Mouse (Mus musculus) v-Abl transformed pro-B cells (cell line): ENCODE data around the gene Gm17374.
"Not testable (repeated sequence)": the region's sequence is repeated elsewhere in the genome, so short reads cannot be mapped to it uniquely, and the experiment has no call there.

Experiments
- in situ Hi-C, 2 experiments: fragments of 400-800 bp; cut with MboI; formaldehyde crosslinking; loops; one replicate each; pipeline ENCODE4 v1.15.1; 2025; ENCODE audit not compliant: unreplicated experiment in 2 of 2

The Gm17374 gene

GRCm38 (mm10) chr2:140151743-140152142 is at the start of gene Gm17374:
Gene Gm17374, plus strand, starts transcription at chr2:140152043.
- in situ Hi-C loops, result loop anchor here (10.0 kb wide), 1 partner anchor 767 kb away; no protein-coding TSS in a partner anchor

DNA sequence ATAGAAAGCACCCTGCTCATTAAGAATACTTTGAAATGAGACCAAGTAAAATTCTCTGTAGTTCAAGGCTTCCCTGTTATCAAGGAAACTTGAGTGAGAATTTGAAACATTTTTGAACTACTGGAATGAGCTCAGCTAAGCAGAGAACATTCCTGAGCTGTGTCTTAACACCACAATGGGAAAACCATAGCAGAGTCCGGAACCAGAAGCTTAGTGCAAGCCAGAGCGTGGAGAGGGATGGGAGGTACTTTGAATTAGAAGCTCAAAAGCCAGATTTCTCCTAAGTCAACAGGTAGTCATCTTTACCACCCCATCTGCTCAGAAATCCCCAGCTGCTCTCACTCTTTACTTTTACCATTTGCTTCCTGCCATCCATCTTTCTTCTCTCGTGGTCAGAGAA is 46.9 kb upstream of the Gm17374 start:
- in situ Hi-C loops, result no loop called here

DNA sequence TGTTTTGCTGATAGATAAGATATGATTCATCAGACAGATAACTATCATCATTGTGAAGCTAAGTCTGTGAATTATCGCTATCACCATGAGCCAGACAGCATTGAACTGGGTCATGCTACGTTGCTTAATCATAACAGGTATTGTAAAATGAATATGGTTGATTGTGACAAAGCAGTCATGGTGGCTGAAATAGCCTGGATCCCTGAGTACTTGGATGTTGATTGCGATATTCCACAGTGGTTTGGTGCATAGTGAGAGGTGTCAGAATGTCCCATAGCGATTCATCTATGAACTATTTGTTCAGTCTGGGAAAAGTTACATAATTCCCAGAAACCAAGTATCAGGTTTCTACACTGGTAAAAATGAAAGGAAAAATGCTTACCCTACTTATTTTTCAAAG is 44.2 kb upstream of the Gm17374 start:
- in situ Hi-C loops, result no loop called here

GRCm38 (mm10) chr2:140108945-140109344 is 42.9 kb upstream of the Gm17374 start:
- in situ Hi-C loops, result no loop called here

DNA sequence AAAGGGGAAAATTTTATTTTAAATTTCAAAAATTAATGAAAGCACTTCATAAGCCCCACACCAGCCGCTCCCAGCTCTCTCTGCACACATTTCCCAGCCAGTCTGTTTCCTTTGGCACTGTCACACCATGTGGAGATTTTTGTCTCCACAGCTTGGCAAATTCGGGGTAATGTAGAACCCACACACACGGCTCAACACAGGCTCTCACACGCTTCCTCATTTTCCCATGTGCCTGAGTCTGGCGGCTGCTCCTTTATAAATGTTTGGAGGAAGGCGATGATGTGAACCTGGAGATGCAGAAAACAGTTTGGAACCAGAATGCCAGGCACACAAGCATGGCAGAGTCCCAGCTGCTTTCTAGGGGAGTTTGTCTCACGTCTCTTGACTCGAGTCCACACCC is 38.0 kb upstream of the Gm17374 start:
- in situ Hi-C loops, result no loop called here

DNA sequence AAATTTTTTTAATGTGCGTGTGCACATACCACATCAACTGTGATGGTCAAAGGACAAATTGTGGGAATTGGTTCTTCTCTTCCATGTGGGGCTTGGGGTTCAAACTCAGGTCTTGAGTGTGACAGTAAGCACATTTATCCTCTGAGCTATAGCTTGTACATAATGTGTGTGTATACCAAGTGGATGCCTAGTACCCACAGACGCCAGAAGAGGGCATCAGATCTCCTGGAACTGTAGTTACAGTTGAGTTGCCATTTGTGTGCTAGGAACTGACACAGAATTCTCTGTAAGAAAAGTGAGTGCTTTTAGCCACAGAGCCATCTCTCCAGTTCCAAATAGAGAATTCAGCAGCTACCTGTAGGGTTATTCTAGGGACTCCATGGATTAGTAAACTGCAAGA is 26.3 kb upstream of the Gm17374 start:
- in situ Hi-C loops, result no loop called here

- in situ Hi-C loops, result loop anchor here (5.0 to 10.0 kb wide), 3 partner anchors 382 to 774 kb away; no protein-coding TSS in a partner anchor
These were observed 7.4 kb downstream of the Gm17374 start for GRCm38 (mm10) chr2:140159186-140159730.

DNA sequence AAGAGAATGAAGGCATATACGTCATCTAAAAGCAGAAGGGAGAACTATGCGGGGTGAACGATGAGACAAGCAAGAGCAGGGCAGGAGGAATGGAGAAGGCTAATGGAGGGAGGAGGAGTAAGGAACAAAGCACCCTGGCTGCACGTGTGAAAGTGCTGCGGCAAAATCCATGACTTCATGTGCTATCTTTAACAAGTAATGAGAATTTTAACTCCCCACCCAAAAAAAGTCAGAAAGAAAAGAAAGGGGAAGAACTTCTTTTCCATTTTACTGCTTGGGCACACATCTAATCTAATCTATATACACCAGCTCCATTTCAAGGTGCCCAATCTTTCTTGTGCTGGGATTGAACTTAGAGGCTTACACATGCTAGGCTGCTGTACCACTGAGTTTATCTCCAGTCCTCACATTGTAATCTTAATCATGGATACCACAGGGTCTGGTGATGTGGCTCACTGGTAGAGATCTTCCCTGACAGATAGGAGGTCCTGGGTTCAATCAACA is 11.6 kb downstream of the Gm17374 start:
- in situ Hi-C loops, result no loop called here

DNA sequence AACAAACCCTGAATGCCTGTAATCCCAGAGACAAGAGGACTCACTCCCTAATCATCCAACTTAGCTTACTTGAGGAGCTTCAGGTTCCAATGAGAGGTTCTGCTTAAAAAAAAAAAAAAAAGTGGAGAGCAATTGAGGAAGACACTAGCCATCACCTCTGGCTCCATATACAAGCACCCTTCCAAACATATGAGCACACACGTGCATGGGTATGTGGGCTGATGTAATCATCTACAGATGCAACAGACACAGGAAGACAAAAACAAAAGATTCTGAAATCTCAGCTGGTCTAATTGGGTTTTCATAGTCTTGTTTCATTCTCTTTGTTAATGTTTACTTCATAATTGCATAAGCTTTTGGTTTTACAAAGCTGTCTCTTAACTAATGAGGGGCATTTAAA is 17.2 kb downstream of the Gm17374 start:
- in situ Hi-C loops, result no loop called here

DNA sequence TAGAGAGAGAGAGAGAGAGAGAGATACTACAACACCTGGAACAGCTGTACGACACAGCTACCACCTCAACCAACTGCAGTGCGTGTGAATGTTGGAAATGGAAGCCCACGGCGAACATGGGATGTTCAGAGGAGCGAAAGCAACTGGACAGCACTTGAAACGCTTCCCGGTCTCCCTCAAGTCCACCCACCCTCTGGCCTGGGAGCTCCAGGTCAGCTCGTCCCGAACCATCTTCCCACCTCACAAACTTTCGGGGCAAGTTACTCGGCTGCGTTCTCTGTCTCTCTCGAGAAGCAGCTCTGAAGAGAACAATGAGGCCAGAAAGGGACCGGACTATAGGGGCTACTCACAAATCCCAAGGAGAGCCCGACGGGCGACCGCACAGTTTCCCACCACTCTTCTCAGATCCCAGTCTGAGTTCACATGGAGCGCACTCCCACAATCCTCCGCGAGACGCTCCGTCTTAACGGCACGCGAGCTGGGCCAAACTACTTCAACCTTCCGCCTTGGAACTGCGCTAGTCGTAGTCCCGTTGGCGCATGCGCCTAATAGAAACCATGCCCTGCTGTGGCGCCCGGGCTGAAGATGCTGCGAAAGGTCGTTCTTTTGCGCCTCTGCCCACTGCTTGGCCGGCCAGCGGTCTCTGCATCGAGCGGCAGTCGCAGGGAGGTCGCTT is 18.4 kb downstream of the Gm17374 start, which contains the start of the genes Esf1 and Ndufaf5:
Esf1 (minus strand) TSS at position 438 of the 676 bp plus-strand sequence.
Ndufaf5 (plus strand) TSS at position 523 of the 676 bp plus-strand sequence.
- in situ Hi-C loops, result no loop called here

GRCm38 (mm10) chr2:140170803-140171553 is 19.1 kb downstream of the Gm17374 start:
- in situ Hi-C loops, result no loop called here

DNA sequence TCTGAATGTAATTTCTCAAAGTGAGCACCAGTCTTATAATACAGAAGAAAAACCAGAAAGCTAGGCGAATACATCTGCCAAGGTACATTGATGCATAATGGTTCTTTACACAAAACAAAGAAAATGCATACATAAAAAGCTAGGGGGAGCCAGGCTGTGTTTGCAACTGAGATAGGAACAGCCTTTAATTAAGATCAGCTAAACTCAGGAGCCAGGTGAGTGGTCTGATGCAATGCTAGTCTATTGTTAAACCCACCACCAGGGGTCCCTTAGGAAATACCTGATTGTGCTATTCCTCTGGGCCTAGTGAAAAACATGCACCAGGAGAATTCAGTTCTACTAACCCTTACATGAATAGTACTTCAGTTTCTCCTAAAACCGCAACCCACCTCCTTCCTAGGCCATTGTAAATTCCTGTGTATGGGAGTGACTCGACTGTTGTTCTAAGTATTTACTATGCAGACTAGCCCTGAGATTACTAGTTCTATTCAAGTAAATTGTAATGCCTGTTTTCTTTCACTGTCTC is 33.9 kb downstream of the Gm17374 start:
- in situ Hi-C loops, result not testable (repeated sequence)

- in situ Hi-C loops, result no loop called here
These were observed 48.9 kb downstream of the Gm17374 start for GRCm38 (mm10) chr2:140200713-140201112.

DNA sequence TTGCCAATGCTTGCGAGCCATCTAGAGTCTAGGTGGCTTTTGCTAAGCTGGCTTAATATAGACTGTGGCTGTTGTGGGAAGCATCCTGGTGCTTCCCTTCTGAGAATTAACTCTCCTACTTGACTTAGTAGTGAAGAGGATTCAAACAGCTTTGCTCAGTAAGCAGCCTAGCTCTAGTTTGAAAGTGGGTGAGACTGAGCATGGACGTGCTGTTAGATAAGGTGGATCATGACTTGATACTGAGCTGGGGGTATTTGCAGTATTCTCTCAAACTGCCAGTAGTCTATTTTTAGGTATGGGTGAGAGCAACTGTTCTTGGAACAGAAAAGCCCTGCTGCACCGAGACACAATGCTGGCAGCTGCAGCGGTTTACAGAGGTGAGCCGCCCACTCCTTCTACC is 50.7 kb downstream of the Gm17374 start:
- in situ Hi-C loops, result no loop called here
